Mouse (Mus musculus): Measurements from ENCODE around the gene Sp6. TPM values are rescaled to one million over a fixed set of nuclear protein-coding genes. Genes with fewer than 3 reads are reported as not detected.

The Sp6 gene
- polyA plus RNA-seq, 1 experiment from 2014 or later, result 0.59 TPM

GRCm38 (mm10) chr11:96992722-96993311, 20.4 kb upstream of the Sp6 start:
- Histone ChIP-seq H3K36me3 (ENCODE audit: control insufficient read depth, insufficient read depth, low read length) (no peaks in the 10 kb centered on the region), H3K4me2 (ENCODE audit: low read depth, low read length) (no peak overlapping the region), H3K27ac (ENCODE audit: low read length) (peak overlapping the region; percentile 74), H3K9me3 (ENCODE audit: control insufficient read depth, low read length) (no peaks in the 10 kb centered on the region), H3K4me1 (replicated peaks; ENCODE audit: control insufficient read depth, insufficient read depth, low read length) (peaks cover 33% of the 10 kb centered on the region), H3K9ac (ENCODE audit: low read length) (no peak overlapping the region), H3K27me3 (ENCODE audit: control insufficient read depth, insufficient read depth, low read depth, low read length) (peaks cover 5% of the 10 kb centered on the region; the same call in 1 of the 2 replicates), H3K4me3 (ENCODE audit: low read length) (no peak overlapping the region)
- 22% methylated on average over 8 of the region's 8 CpGs for WGBS
- ATAC-seq (ENCODE audit: low read depth), result peak; percentile 69

GRCm38 (mm10) chr11:96995031-96995430, 18.2 kb upstream of the Sp6 start:
- H3K9me3 ChIP-seq (ENCODE audit: control insufficient read depth, low read length), result no peaks in the 10 kb centered on the region
- no peak overlapping the region for H3K4me3 ChIP-seq (ENCODE audit: low read length)
- no peaks in the 10 kb centered on the region for H3K36me3 ChIP-seq (ENCODE audit: control insufficient read depth, insufficient read depth, low read length)
- no peak overlapping the region for H3K9ac ChIP-seq (ENCODE audit: low read length)
- no peak overlapping the region for H3K4me2 ChIP-seq (ENCODE audit: low read depth, low read length)
- peaks cover 5% of the 10 kb centered on the region; the same call in 1 of the 2 replicates for H3K27me3 ChIP-seq (ENCODE audit: control insufficient read depth, insufficient read depth, low read depth, low read length)
- 0 out of 2 replicates have a peak, but pooled peaks have one; percentile 15 for ATAC-seq (ENCODE audit: low read depth)
- WGBS, result 40% methylated on average over 5 of the region's 5 CpGs
- H3K4me1 ChIP-seq (replicated peaks; ENCODE audit: control insufficient read depth, insufficient read depth, low read length), result peaks cover 26% of the 10 kb centered on the region
- no peak overlapping the region for H3K27ac ChIP-seq (ENCODE audit: low read length)

GRCm38 (mm10) chr11:96995836-96996772, 17.1 kb upstream of the Sp6 start:
- H3K27me3 ChIP-seq (ENCODE audit: control insufficient read depth, insufficient read depth, low read depth, low read length), result peaks cover 5% of the 10 kb centered on the region; the same call in 1 of the 2 replicates

GRCm38 (mm10) chr11:96996773-96997379, 16.3 kb upstream of the Sp6 start:
- peaks cover 26% of the 10 kb centered on the region for H3K4me1 ChIP-seq (replicated peaks; ENCODE audit: control insufficient read depth, insufficient read depth, low read length)
- peaks cover 5% of the 10 kb centered on the region; the same call in 1 of the 2 replicates for H3K27me3 ChIP-seq (ENCODE audit: control insufficient read depth, insufficient read depth, low read depth, low read length)
- no peak for ATAC-seq (ENCODE audit: low read depth)
- H3K36me3 ChIP-seq (ENCODE audit: control insufficient read depth, insufficient read depth, low read length), result no peaks in the 10 kb centered on the region
- H3K9ac ChIP-seq (ENCODE audit: low read length), result peak overlapping the region; percentile 61
- H3K4me3 ChIP-seq (ENCODE audit: low read length), result peak overlapping the region; percentile 31
- no peak overlapping the region for H3K27ac ChIP-seq (ENCODE audit: low read length)
- H3K4me2 ChIP-seq (ENCODE audit: low read depth, low read length), result peak overlapping the region; percentile 49
- H3K9me3 ChIP-seq (ENCODE audit: control insufficient read depth, low read length), result no peaks in the 10 kb centered on the region
- 34% methylated on average over 15 of the region's 17 CpGs for WGBS

More at GRCm38 (mm10) chr11:96995836-96996772, 17.1 kb upstream of the Sp6 start:
- Histone ChIP-seq H3K4me1 (replicated peaks; ENCODE audit: control insufficient read depth, insufficient read depth, low read length) (peaks cover 26% of the 10 kb centered on the region), H3K4me2 (ENCODE audit: low read depth, low read length) (no peak overlapping the region), H3K36me3 (ENCODE audit: control insufficient read depth, insufficient read depth, low read length) (no peaks in the 10 kb centered on the region), H3K27ac (ENCODE audit: low read length) (no peak overlapping the region), H3K9me3 (ENCODE audit: control insufficient read depth, low read length) (no peaks in the 10 kb centered on the region), H3K4me3 (ENCODE audit: low read length) (no peak overlapping the region), H3K9ac (ENCODE audit: low read length) (no peak overlapping the region)
- 79% methylated on average over 15 of the region's 15 CpGs for WGBS
- ATAC-seq (ENCODE audit: low read depth), result no peak

- 12% methylated on average over 29 of the region's 30 CpGs for WGBS
- H3K9me3 ChIP-seq (ENCODE audit: control insufficient read depth, low read length), result no peaks in the 10 kb centered on the region
- H3K36me3 ChIP-seq (ENCODE audit: control insufficient read depth, insufficient read depth, low read length), result no peaks in the 10 kb centered on the region
- H3K4me2 ChIP-seq (ENCODE audit: low read depth, low read length), result peak overlapping the region; percentile 49
- peak overlapping the region; percentile 61 for H3K9ac ChIP-seq (ENCODE audit: low read length)
- H3K27ac ChIP-seq (ENCODE audit: low read length), result no peak overlapping the region
- peaks cover 5% of the 10 kb centered on the region; the same call in 1 of the 2 replicates for H3K27me3 ChIP-seq (ENCODE audit: control insufficient read depth, insufficient read depth, low read depth, low read length)
- peak overlapping the region; percentile 31 for H3K4me3 ChIP-seq (ENCODE audit: low read length)
- peaks cover 22% of the 10 kb centered on the region for H3K4me1 ChIP-seq (replicated peaks; ENCODE audit: control insufficient read depth, insufficient read depth, low read length)
- ATAC-seq (ENCODE audit: low read depth), result peak; percentile 37
Observed at GRCm38 (mm10) chr11:96997380-96997956, 15.7 kb upstream of the Sp6 start.

GRCm38 (mm10) chr11:97003170-97003569, 10.0 kb upstream of the Sp6 start:
- ATAC-seq (ENCODE audit: low read depth), result no peak
- H3K9ac ChIP-seq (ENCODE audit: low read length), result no peak overlapping the region
- no peak overlapping the region for H3K27ac ChIP-seq (ENCODE audit: low read length)
- no peaks in the 10 kb centered on the region for H3K4me1 ChIP-seq (replicated peaks; ENCODE audit: control insufficient read depth, insufficient read depth, low read length)
- no peak overlapping the region for H3K4me3 ChIP-seq (ENCODE audit: low read length)
- no peaks in the 10 kb centered on the region for H3K9me3 ChIP-seq (ENCODE audit: control insufficient read depth, low read length)
- 24% methylated on average over 5 of the region's 5 CpGs for WGBS
- no peak overlapping the region for H3K4me2 ChIP-seq (ENCODE audit: low read depth, low read length)
- H3K36me3 ChIP-seq (ENCODE audit: control insufficient read depth, insufficient read depth, low read length), result no peaks in the 10 kb centered on the region
- no peaks in the 10 kb centered on the region; the same call in 1 of the 2 replicates for H3K27me3 ChIP-seq (ENCODE audit: control insufficient read depth, insufficient read depth, low read depth, low read length)

- Histone ChIP-seq H3K27me3 (ENCODE audit: control insufficient read depth, insufficient read depth, low read depth, low read length) (peaks cover 3% of the 10 kb centered on the region; the same call in 1 of the 2 replicates), H3K4me3 (ENCODE audit: low read length) (no peak overlapping the region), H3K36me3 (ENCODE audit: control insufficient read depth, insufficient read depth, low read length) (no peaks in the 10 kb centered on the region), H3K9ac (ENCODE audit: low read length) (no peak overlapping the region), H3K9me3 (ENCODE audit: control insufficient read depth, low read length) (no peaks in the 10 kb centered on the region), H3K27ac (ENCODE audit: low read length) (no peak overlapping the region), H3K4me2 (ENCODE audit: low read depth, low read length) (no peak overlapping the region), H3K4me1 (replicated peaks; ENCODE audit: control insufficient read depth, insufficient read depth, low read length) (no peaks in the 10 kb centered on the region)
- ATAC-seq (ENCODE audit: low read depth), result no peak
- WGBS, result 42% methylated on average over 9 of the region's 9 CpGs
Observed at GRCm38 (mm10) chr11:97007093-97007794, 6.0 kb upstream of the Sp6 start.

GRCm38 (mm10) chr11:97009198-97009790, 3.9 kb upstream of the Sp6 start:
- Histone ChIP-seq H3K27me3 (ENCODE audit: control insufficient read depth, insufficient read depth, low read depth, low read length) (peaks cover 3% of the 10 kb centered on the region; the same call in 1 of the 2 replicates), H3K9ac (ENCODE audit: low read length) (no peak overlapping the region), H3K4me2 (ENCODE audit: low read depth, low read length) (no peak overlapping the region), H3K4me1 (replicated peaks; ENCODE audit: control insufficient read depth, insufficient read depth, low read length) (0 out of 2 replicates have a peak, but pooled peaks cover 3% of the 10 kb centered on the region), H3K36me3 (ENCODE audit: control insufficient read depth, insufficient read depth, low read length) (no peaks in the 10 kb centered on the region), H3K27ac (ENCODE audit: low read length) (no peak overlapping the region), H3K9me3 (ENCODE audit: control insufficient read depth, low read length) (no peaks in the 10 kb centered on the region), H3K4me3 (ENCODE audit: low read length) (no peak overlapping the region)
- 48% methylated on average over 8 of the region's 8 CpGs for WGBS
- ATAC-seq (ENCODE audit: low read depth), result no peak

Data from lung, embryonic 16.5 days (tissue).